Mouse (Mus musculus) liver, adult (tissue): ENCODE results near the gene Ypel5.

ENCODE experiments used
- GATA4 ChIP-seq: IDR thresholded peaks from 2 replicates; pipeline ENCODE4 v1.6.1; 2014; ENCODE audit warnings: mild to moderate bottlenecking, low read length; ENCODE audit not compliant: insufficient replicate concordance

The Ypel5 gene

GRCm38 (mm10) chr17:72836158-72837115, at the start of gene Ypel5:
Gene Ypel5, plus strand, starts transcription at chr17:72836453.
- 0 out of 2 replicates have a peak, but pooled peaks have one; percentile 42 for TF ChIP-seq GATA4

GRCm38 (mm10) chr17:72787886-72788436, 48.3 kb upstream of the Ypel5 start:
- no peak for TF ChIP-seq GATA4

DNA sequence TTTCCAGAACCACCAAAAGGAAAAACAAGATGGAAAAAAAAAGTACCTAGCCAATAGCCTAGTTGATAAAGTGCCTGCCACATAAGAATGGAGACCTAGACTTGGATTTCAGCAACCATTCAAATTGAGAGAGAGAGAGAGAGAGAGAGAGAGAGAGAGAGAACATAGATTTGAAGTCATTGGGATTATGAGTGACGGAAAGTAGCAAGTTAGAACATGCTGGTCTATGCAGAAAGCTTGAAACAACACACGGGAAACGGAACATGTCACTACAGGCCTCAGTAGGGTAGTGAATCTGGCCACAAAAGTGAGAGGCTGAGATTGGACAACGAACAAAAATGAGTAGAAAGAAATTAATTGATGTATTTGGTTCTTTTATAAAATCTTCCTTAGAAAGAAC, 43.0 kb upstream of the Ypel5 start:
- TF ChIP-seq GATA4 = no peak

GRCm38 (mm10) chr17:72794660-72795059, 41.6 kb upstream of the Ypel5 start:
- TF ChIP-seq GATA4 = peak; percentile 56; the same call in 1 of the 2 replicates

- TF ChIP-seq GATA4 = no peak
Observed at GRCm38 (mm10) chr17:72795392-72796047, 40.7 kb upstream of the Ypel5 start.

GRCm38 (mm10) chr17:72796506-72796905, 39.7 kb upstream of the Ypel5 start:
- no peak for TF ChIP-seq GATA4

DNA sequence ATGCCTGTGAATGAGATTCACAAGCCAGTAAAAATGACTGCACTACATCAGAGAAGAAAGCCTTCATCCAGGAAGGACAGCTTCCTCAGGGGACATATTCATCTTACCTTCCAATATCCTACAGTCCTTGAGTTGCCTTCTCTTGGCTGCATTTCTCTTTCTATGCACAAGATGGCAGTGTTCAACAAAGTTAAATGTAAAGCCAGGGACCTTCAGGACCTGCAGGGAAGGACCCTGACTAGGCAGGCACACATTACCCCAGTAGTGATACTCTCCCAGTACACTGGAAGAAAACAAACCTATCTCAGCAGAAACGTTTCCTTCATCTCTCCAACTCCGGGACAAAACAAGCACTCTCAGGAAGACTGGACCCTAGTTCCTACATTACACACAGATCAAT, 38.4 kb upstream of the Ypel5 start:
- no peak for TF ChIP-seq GATA4

- no peak for TF ChIP-seq GATA4
Observed at GRCm38 (mm10) chr17:72809942-72810654, 26.2 kb upstream of the Ypel5 start.

DNA sequence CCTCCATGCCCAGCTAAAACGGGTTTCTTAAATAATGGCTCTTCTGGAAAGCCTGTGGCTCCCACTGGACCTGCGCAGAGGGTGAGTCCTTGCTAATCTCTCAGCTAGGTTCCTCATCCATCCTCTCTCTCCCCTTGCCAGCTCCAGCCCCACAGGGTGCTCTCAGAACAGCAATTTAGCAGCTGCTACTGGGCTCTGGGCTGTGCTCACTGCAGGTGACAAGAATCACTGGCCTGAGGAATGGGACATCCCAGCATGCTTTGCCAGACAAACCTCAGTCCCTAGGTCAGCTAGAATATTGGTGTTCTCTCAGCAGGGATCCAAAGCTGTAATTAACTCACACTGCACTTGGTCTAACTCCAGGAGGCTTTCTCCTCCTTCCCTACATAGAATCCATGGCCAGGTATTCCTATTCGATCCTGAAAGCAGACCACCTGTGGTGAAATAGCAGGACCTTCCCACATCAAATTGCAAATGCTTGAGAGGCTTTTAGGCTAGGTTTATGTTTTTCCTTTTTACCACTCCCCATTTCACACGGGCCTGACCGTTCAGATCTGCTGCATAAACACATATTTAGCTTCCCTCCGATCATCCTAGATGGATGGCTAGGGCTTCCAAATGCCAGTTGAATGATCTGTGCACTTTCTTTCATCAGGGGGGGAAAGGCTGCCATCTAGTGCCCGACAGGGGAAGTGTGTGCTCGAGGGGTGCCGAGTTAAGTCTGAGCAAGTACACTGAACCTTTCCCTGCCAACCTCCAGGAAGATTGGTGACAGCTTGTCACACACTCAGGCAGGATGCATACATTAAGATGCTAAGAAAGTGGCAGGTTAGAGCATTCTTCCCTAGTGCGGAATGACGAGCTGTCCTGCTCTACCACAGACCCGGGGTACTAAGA, 22.6 kb upstream of the Ypel5 start:
- no peak for TF ChIP-seq GATA4

DNA sequence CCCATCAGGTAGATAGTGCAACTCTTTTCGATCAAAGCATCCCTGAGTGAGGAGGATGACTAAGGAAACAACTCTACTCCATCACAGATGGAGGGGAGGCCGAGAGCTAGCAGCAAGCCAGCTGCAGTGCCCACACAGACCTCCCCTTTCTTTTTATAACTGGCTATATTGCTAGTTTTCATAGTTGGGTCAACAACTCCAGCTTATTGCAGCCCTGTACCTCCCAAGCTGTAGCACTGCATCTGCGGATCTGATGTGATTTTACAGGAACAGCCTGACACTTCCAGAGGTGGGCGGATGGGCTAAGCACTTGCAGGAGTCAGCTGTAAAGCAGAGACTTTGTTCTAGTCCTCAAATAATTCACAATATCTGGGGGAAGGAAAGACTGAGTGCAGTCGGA, 18.7 kb upstream of the Ypel5 start:
- TF ChIP-seq GATA4 = no peak

- TF ChIP-seq GATA4 = no peak
Observed at GRCm38 (mm10) chr17:72819714-72820113, 16.5 kb upstream of the Ypel5 start.

DNA sequence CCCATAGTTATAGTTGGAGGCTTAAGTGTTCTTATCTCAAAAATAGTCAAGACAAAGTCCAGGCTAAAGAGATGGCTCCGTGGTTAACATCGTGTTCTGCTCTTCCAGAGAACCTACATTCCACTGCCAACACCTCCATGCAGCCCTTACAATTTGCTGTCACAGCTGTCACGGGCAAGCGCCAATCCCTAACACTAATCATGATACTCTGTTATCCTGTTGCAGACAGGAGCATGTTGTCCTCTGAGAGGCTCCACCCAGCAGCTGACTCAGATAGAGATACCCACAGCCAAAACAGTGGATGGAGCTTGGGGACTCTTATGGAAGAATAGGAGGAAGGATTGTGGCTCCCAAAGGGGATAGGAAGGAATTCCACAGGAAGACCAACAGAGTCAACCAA, 15.8 kb upstream of the Ypel5 start:
- no peak for TF ChIP-seq GATA4

GRCm38 (mm10) chr17:72821923-72822322, 14.3 kb upstream of the Ypel5 start:
- TF ChIP-seq GATA4 = no peak

DNA sequence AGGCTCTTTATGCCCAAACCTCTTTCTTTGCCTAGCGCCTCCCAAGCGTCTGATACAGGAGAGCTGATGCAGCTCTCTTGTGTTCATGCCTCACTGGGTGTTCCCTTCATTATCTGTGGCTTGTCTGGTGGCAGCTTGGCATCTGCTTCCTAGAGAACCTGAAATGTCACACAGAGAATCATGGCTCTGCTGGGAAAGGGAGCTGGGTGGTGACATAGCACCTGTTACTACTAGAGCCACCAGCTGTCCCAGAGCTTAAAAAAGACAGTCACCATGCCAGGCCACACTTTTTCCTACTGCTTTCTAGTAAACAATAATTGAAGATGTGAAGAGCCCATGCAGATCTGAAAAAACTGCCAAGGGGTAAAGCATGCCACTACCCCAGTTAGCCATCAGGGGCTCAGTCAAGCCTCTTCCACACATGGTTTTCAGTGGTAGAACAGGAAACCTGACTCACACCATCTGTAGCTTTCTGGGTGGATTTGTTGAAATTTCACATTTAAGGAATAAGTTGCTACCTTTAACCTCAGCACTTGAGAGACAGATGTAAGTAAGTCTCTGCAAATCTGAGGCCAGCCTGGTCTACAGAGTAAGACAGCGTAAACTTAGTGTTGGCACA, 9.2 kb upstream of the Ypel5 start:
- TF ChIP-seq GATA4 = no peak
